Mouse (Mus musculus): ENCODE results near the gene Tmem151a. TPM values are rescaled to one million over a fixed set of nuclear protein-coding genes. Genes with fewer than 3 reads are reported as not detected.

The Tmem151a gene
- polyA plus RNA-seq, 1 experiment from 2014 or later, result 1.7 TPM

GRCm38 (mm10) chr19:5071545-5072369 is 13.6 kb downstream of the Tmem151a start:
- Histone ChIP-seq H3K4me3 (replicated peaks) (peak overlapping the region; percentile 42), H3K4me1 (peaks cover 54% of the 10 kb centered on the region), H3K27me3 (peaks cover 54% of the 10 kb centered on the region), H3K9ac (peak overlapping the region; percentile 51), H3K4me2 (peak overlapping the region; percentile 66), H3K36me3 (replicated peaks) (no peaks in the 10 kb centered on the region), H3K27ac (peak overlapping the region; percentile 87), H3K9me3 (no peaks in the 10 kb centered on the region)
- peak; percentile 88 for ATAC-seq (ENCODE audit: low FRiP score)
- WGBS, result under 1% methylated on average over 40 of the region's 40 CpGs

GRCm38 (mm10) chr19:5071077-5071476 is 14.3 kb downstream of the Tmem151a start:
- Histone ChIP-seq H3K27me3 (peaks cover 61% of the 10 kb centered on the region), H3K4me1 (peaks cover 54% of the 10 kb centered on the region), H3K4me2 (peak overlapping the region; percentile 66), H3K36me3 (replicated peaks) (no peaks in the 10 kb centered on the region), H3K9me3 (no peaks in the 10 kb centered on the region), H3K4me3 (replicated peaks) (peak overlapping the region; percentile 42), H3K9ac (peak overlapping the region; percentile 51), H3K27ac (peak overlapping the region; percentile 87)
- no peak for ATAC-seq (ENCODE audit: low FRiP score)
- 5% methylated on average over 11 of the region's 11 CpGs for WGBS

GRCm38 (mm10) chr19:5069978-5070377 is 15.4 kb downstream of the Tmem151a start:
- peaks cover 54% of the 10 kb centered on the region for H3K4me1 ChIP-seq
- no peak overlapping the region for H3K9ac ChIP-seq
- peaks cover 66% of the 10 kb centered on the region for H3K27me3 ChIP-seq

GRCm38 (mm10) chr19:5069486-5069885 is 15.8 kb downstream of the Tmem151a start:
- H3K4me3 ChIP-seq (replicated peaks), result no peak overlapping the region
- peaks cover 68% of the 10 kb centered on the region for H3K27me3 ChIP-seq
- H3K36me3 ChIP-seq (replicated peaks), result no peaks in the 10 kb centered on the region
- H3K4me1 ChIP-seq, result peaks cover 54% of the 10 kb centered on the region
- WGBS, result 88% methylated on average over 5 of the region's 5 CpGs
- no peak overlapping the region for H3K27ac ChIP-seq
- H3K4me2 ChIP-seq, result peak overlapping the region; percentile 11; the same call in 1 of the 2 replicates
- ATAC-seq (ENCODE audit: low FRiP score), result no peak
- H3K9ac ChIP-seq, result no peak overlapping the region
- no peaks in the 10 kb centered on the region for H3K9me3 ChIP-seq

More at GRCm38 (mm10) chr19:5069978-5070377, 15.4 kb downstream of the Tmem151a start:
- Histone ChIP-seq H3K27ac (no peak overlapping the region), H3K36me3 (replicated peaks) (no peaks in the 10 kb centered on the region), H3K4me2 (0 out of 2 replicates have a peak overlapping the region, but pooled peaks have one; percentile 17), H3K4me3 (replicated peaks) (no peak overlapping the region; the same call in 1 of the 2 replicates), H3K9me3 (no peaks in the 10 kb centered on the region)
- ATAC-seq (ENCODE audit: low FRiP score), result no peak
- WGBS, result 89% methylated on average over 7 of the region's 7 CpGs

- no peak for ATAC-seq (ENCODE audit: low FRiP score)
- 45% methylated on average over 21 of the region's 21 CpGs for WGBS
- H3K4me3 ChIP-seq (replicated peaks), result peak overlapping the region; percentile 46
- H3K9ac ChIP-seq, result peak overlapping the region; percentile 61
- no peaks in the 10 kb centered on the region for H3K36me3 ChIP-seq (replicated peaks)
- H3K27ac ChIP-seq, result 0 out of 2 replicates have a peak overlapping the region, but pooled peaks have one; percentile 3
- H3K4me1 ChIP-seq, result peaks cover 54% of the 10 kb centered on the region
- H3K27me3 ChIP-seq, result peaks cover 69% of the 10 kb centered on the region
- H3K4me2 ChIP-seq, result peak overlapping the region; percentile 85
- no peaks in the 10 kb centered on the region for H3K9me3 ChIP-seq
Measured at GRCm38 (mm10) chr19:5068570-5069234, 16.6 kb downstream of the Tmem151a start.

- H3K27ac ChIP-seq, result peak within 1 kb of the TSS; percentile 26
- no peaks in the 10 kb centered on the region for H3K36me3 ChIP-seq (replicated peaks)
- ATAC-seq (ENCODE audit: low FRiP score), result peak; percentile 18
- WGBS, result 1% methylated on average over 44 of the region's 56 CpGs
- H3K4me2 ChIP-seq, result peak within 1 kb of the TSS; percentile 85
- peak within 1 kb of the TSS; percentile 46 for H3K4me3 ChIP-seq (replicated peaks)
- peaks cover 53% of the 10 kb centered on the region for H3K4me1 ChIP-seq
- H3K27me3 ChIP-seq, result peaks cover 69% of the 10 kb centered on the region
- H3K9ac ChIP-seq, result peak within 1 kb of the TSS; percentile 61
- H3K9me3 ChIP-seq, result no peaks in the 10 kb centered on the region
Measured at GRCm38 (mm10) chr19:5067867-5068569, 17.3 kb downstream of the Tmem151a start, which contains the start of gene Cd248. TSS of gene Cd248 (plus strand) at chr19:5068078.

- 14% methylated on average over 15 of the region's 15 CpGs for WGBS
- no peak for ATAC-seq (ENCODE audit: low FRiP score)
- peak overlapping the region; percentile 85 for H3K4me2 ChIP-seq
- peaks cover 75% of the 10 kb centered on the region for H3K27me3 ChIP-seq
- H3K27ac ChIP-seq, result peak overlapping the region; percentile 26
- no peaks in the 10 kb centered on the region for H3K36me3 ChIP-seq (replicated peaks)
- H3K9me3 ChIP-seq, result no peaks in the 10 kb centered on the region
- peak overlapping the region; percentile 61; the same call in 1 of the 2 replicates for H3K9ac ChIP-seq
- peak overlapping the region; percentile 46 for H3K4me3 ChIP-seq (replicated peaks)
- H3K4me1 ChIP-seq, result peaks cover 45% of the 10 kb centered on the region
Measured at GRCm38 (mm10) chr19:5067040-5067799, 18.1 kb downstream of the Tmem151a start.

- Histone ChIP-seq H3K4me2 (no peak overlapping the region), H3K27me3 (peaks cover 60% of the 10 kb centered on the region), H3K27ac (no peak overlapping the region), H3K4me3 (replicated peaks) (no peak overlapping the region), H3K9me3 (no peaks in the 10 kb centered on the region), H3K9ac (no peak overlapping the region), H3K4me1 (peaks cover 37% of the 10 kb centered on the region), H3K36me3 (replicated peaks) (no peaks in the 10 kb centered on the region)
- no peak for ATAC-seq (ENCODE audit: low FRiP score)
- 73% methylated on average over 7 of the region's 7 CpGs for WGBS
Measured at GRCm38 (mm10) chr19:5065104-5065503, 20.2 kb downstream of the Tmem151a start.

- 92% methylated on average over 6 of the region's 6 CpGs for WGBS
- no peak overlapping the region for H3K9ac ChIP-seq
- no peaks in the 10 kb centered on the region for H3K9me3 ChIP-seq
- H3K27me3 ChIP-seq, result peaks cover 44% of the 10 kb centered on the region
- ATAC-seq (ENCODE audit: low FRiP score), result no peak
- peaks cover 37% of the 10 kb centered on the region for H3K4me1 ChIP-seq
- H3K4me2 ChIP-seq, result no peak overlapping the region
- H3K27ac ChIP-seq, result no peak overlapping the region
- no peaks in the 10 kb centered on the region for H3K36me3 ChIP-seq (replicated peaks)
- H3K4me3 ChIP-seq (replicated peaks), result no peak overlapping the region
Measured at GRCm38 (mm10) chr19:5062446-5062845, 22.9 kb downstream of the Tmem151a start.

- H3K36me3 ChIP-seq (replicated peaks), result no peaks in the 10 kb centered on the region
Measured at GRCm38 (mm10) chr19:5062041-5062440, 23.3 kb downstream of the Tmem151a start.

More at GRCm38 (mm10) chr19:5062041-5062440, 23.3 kb downstream of the Tmem151a start:
- H3K9me3 ChIP-seq, result no peaks in the 10 kb centered on the region
- 81% methylated on average over 5 of the region's 5 CpGs for WGBS
- no peak overlapping the region for H3K4me2 ChIP-seq
- ATAC-seq (ENCODE audit: low FRiP score), result no peak
- H3K9ac ChIP-seq, result no peak overlapping the region
- peaks cover 40% of the 10 kb centered on the region for H3K27me3 ChIP-seq
- H3K4me1 ChIP-seq, result peaks cover 33% of the 10 kb centered on the region
- H3K27ac ChIP-seq, result no peak overlapping the region
- H3K4me3 ChIP-seq (replicated peaks), result no peak overlapping the region

All from forebrain, embryonic 12.5 days (tissue).